Mouse (Mus musculus) megakaryocyte progenitor cell, adult 5-6 weeks (primary cell): ENCODE data around the gene Celf2. TPM values are rescaled to one million over a fixed set of nuclear protein-coding genes. Genes with fewer than 3 reads are reported as not detected.
"Not testable (repeated sequence)": the region's sequence is repeated elsewhere in the genome, so short reads cannot be mapped to it uniquely, and the experiment has no call there.

Experiments
- ATAC-seq: replicated peaks from 2 replicates; pipeline ENCODE4 v1.8.0; 2016; ENCODE audit warnings: mild to moderate bottlenecking, moderate TSS enrichment, inconsistent platforms; ENCODE audit not compliant: poor library complexity
- total RNA-seq, 2 experiments: library from RNA; stranded (forward) in 1 of 2; stranded (reverse) in 1 of 2; fragments of 157-497, 149-512 nt in 1 of 2; fragments of 200-1000 nt in 1 of 2; gene quantifications; 2 replicates each; pipeline versions ENCODE4 v1.2.3 to v1.2.4; 2015 to 2017

Celf2 gene
- total RNA-seq (2015) (138 and 152 TPM in 2 replicates), total RNA-seq (2017) (85.2 and 120 TPM in 2 replicates)

GRCm38 (mm10) chr2:7509463-7509862, at the start of gene Celf2:
TSS of gene Celf2 (minus strand) at chr2:7509563.
- not testable (repeated sequence) for ATAC-seq

- ATAC-seq = no peak
Observed at GRCm38 (mm10) chr2:7555144-7555892, 46.0 kb upstream of the Celf2 start.

GRCm38 (mm10) chr2:7554601-7555000, 45.2 kb upstream of the Celf2 start:
- ATAC-seq = no peak

GRCm38 (mm10) chr2:7552887-7553286, 43.5 kb upstream of the Celf2 start:
- no peak for ATAC-seq

GRCm38 (mm10) chr2:7548886-7549285, 39.5 kb upstream of the Celf2 start:
- ATAC-seq = no peak

GRCm38 (mm10) chr2:7534615-7535204, 25.3 kb upstream of the Celf2 start:
- ATAC-seq = no peak

- no peak for ATAC-seq
Observed at GRCm38 (mm10) chr2:7534195-7534594, 24.8 kb upstream of the Celf2 start.

GRCm38 (mm10) chr2:7531185-7531960, 22.0 kb upstream of the Celf2 start:
- ATAC-seq = no peak

GRCm38 (mm10) chr2:7530461-7531184, 21.3 kb upstream of the Celf2 start:
- no peak for ATAC-seq

- ATAC-seq = no peak
Observed at GRCm38 (mm10) chr2:7529637-7530036, 20.3 kb upstream of the Celf2 start.

GRCm38 (mm10) chr2:7526696-7527095, 17.3 kb upstream of the Celf2 start:
- no peak for ATAC-seq

GRCm38 (mm10) chr2:7519473-7519872, 10.1 kb upstream of the Celf2 start:
- ATAC-seq = no peak

GRCm38 (mm10) chr2:7493420-7493819, 15.9 kb downstream of the Celf2 start:
- no peak for ATAC-seq

- ATAC-seq = no peak
Observed at GRCm38 (mm10) chr2:7484974-7485373, 24.4 kb downstream of the Celf2 start.

GRCm38 (mm10) chr2:7482062-7482461, 27.3 kb downstream of the Celf2 start:
- no peak for ATAC-seq

GRCm38 (mm10) chr2:7460329-7461056, 48.9 kb downstream of the Celf2 start:
- no peak for ATAC-seq

- no peak for ATAC-seq
Observed at GRCm38 (mm10) chr2:7438721-7439282, 70.6 kb downstream of the Celf2 start.

- ATAC-seq = no peak
Observed at GRCm38 (mm10) chr2:7426481-7426880, 82.9 kb downstream of the Celf2 start.

GRCm38 (mm10) chr2:7400530-7400929, 108.8 kb downstream of the Celf2 start:
- no peak for ATAC-seq

GRCm38 (mm10) chr2:7395935-7396334, 113.4 kb downstream of the Celf2 start:
- no peak for ATAC-seq
